Mouse (Mus musculus): Measurements from ENCODE around the gene Rad23a.

GRCm38 (mm10) chr8:84871376-84872308, 31.2 kb upstream of the Rad23a start, which contains the start of gene Syce2:
- TF ChIP-seq CTCF (IDR thresholded peaks at IDR 0.05), result peak; percentile 56
- TF ChIP-seq EP300 (IDR thresholded peaks at IDR 0.05), result no peak

Measured in lung, postnatal 0 days (tissue).